Mouse (Mus musculus): ENCODE measurements at regions not wholly inside any gene's neighbourhood (a gene's known extent, or its start where the extent isn't known, plus 50 kb on each side); places are given as distances from the start of the nearest gene placed in this dataset.

GRCm38 (mm10) chr13:64007688-64008087 is 81.3 kb downstream of the Hsd17b3 start:
- in situ Hi-C loops (cut with MboI, MseI): no loop called here

GRCm38 (mm10) chr13:64002945-64003459 is 86.0 kb downstream of the Hsd17b3 start:
- in situ Hi-C loops (cut with MboI, MseI): no loop called here

- in situ Hi-C loops (cut with MboI, MseI): no loop called here
These were observed 88.7 kb downstream of the Hsd17b3 start for GRCm38 (mm10) chr13:64000303-64000702.

- in situ Hi-C loops (cut with MboI, MseI): no loop called here
These were observed 90.4 kb downstream of the Hsd17b3 start for GRCm38 (mm10) chr13:63998647-63999046.

GRCm38 (mm10) chr13:63993857-63994477 is 95.1 kb downstream of the Hsd17b3 start:
- in situ Hi-C loops (cut with MboI, MseI): no loop called here

GRCm38 (mm10) chr13:63992989-63993388 is 96.0 kb downstream of the Hsd17b3 start:
- in situ Hi-C loops (cut with MboI, MseI): no loop called here

GRCm38 (mm10) chr13:63990480-63990958 is 98.5 kb downstream of the Hsd17b3 start:
- in situ Hi-C loops (cut with MboI, MseI): no loop called here

GRCm38 (mm10) chr13:63989769-63990168 is 99.3 kb downstream of the Hsd17b3 start:
- in situ Hi-C loops (cut with MboI, MseI): no loop called here

GRCm38 (mm10) chr13:63988263-63988662 is 100.8 kb downstream of the Hsd17b3 start:
- in situ Hi-C loops (cut with MboI, MseI): no loop called here

- in situ Hi-C loops (cut with MboI, MseI): no loop called here
These were observed 102.3 kb downstream of the Hsd17b3 start for GRCm38 (mm10) chr13:63986681-63987080.

GRCm38 (mm10) chr13:63985590-63985989 is 103.4 kb downstream of the Hsd17b3 start:
- in situ Hi-C loops (cut with MboI, MseI): no loop called here

GRCm38 (mm10) chr13:63985086-63985485 is 103.9 kb downstream of the Hsd17b3 start:
- in situ Hi-C loops (cut with MboI, MseI): no loop called here

- in situ Hi-C loops (cut with MboI, MseI): no loop called here
These were observed 108.9 kb downstream of the Hsd17b3 start for GRCm38 (mm10) chr13:63980012-63980691.

GRCm38 (mm10) chr13:63979581-63979980 is 109.4 kb downstream of the Hsd17b3 start:
- in situ Hi-C loops (cut with MboI, MseI): no loop called here

- in situ Hi-C loops (cut with MboI, MseI): loop anchor here (5.0 kb wide), 1 partner anchor 92 kb away; no protein-coding TSS in a partner anchor
These were observed 119.1 kb downstream of the Hsd17b3 start for GRCm38 (mm10) chr13:63969907-63970306.

GRCm38 (mm10) chr13:63968623-63969022 is 120.4 kb downstream of the Hsd17b3 start:
- in situ Hi-C loops (cut with MboI, MseI): no loop called here

GRCm38 (mm10) chr13:63957098-63957497 is 131.9 kb downstream of the Hsd17b3 start:
- in situ Hi-C loops (cut with MboI, MseI): no loop called here

- in situ Hi-C loops (cut with MboI, MseI): no loop called here
These were observed 134.7 kb downstream of the Hsd17b3 start for GRCm38 (mm10) chr13:63954305-63954704.

- in situ Hi-C loops (cut with MboI, MseI): no loop called here
These were observed 136.9 kb downstream of the Hsd17b3 start for GRCm38 (mm10) chr13:63951922-63952734.

GRCm38 (mm10) chr13:63951136-63951535 is 136.1 kb downstream of the Ercc6l2 start:
- in situ Hi-C loops (cut with MboI, MseI): no loop called here

Data from T-helper 1 cell (primary cell).